Mouse (Mus musculus): ENCODE results near the gene Abtb2.

The Abtb2 gene

DNA sequence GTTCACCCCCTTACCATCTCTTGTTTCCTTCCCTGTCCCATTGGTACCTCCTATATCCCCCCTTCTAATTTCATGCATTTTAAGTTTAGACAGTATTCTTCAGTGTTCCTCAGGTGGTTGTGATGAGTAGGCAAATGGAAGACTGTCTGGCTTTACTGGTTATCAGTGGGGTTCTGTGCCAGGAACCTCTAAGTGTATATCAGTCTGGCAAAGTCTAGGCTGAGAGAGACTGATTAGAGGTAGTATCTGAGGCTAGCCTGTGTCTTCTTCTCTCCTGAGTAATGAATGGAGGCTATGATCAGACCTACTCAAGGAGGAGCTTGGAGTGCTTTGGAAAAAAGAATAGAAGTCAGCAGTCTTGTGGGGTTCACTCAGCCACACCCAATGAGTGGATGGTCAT, 18.0 kb downstream of the Abtb2 start:
- DNase-seq = no peak

GRCm38 (mm10) chr2:103586423-103586822, 20.3 kb downstream of the Abtb2 start:
- DNase-seq = no peak

- no peak for DNase-seq
These were observed 22.7 kb downstream of the Abtb2 start for GRCm38 (mm10) chr2:103588776-103589175.

DNA sequence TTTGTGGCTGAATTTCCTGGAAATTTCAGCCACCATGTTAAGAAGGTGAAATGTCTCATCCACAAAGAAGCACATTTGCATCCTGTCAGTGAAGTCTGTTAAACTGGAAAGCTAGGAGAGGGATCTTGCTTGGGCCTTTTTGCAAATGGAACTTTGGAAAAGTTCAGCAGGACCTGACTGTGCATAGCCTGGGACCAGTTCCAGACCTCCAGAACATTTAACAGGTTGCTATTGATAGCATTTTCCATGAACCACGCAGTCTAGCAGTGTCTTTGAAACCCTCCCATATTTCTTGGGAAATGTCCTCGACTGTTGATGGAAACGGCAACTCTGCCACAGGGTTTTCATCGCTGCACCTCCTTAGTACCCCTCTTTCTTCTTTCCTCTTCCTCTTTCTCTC, 23.3 kb downstream of the Abtb2 start:
- no peak for DNase-seq

DNA sequence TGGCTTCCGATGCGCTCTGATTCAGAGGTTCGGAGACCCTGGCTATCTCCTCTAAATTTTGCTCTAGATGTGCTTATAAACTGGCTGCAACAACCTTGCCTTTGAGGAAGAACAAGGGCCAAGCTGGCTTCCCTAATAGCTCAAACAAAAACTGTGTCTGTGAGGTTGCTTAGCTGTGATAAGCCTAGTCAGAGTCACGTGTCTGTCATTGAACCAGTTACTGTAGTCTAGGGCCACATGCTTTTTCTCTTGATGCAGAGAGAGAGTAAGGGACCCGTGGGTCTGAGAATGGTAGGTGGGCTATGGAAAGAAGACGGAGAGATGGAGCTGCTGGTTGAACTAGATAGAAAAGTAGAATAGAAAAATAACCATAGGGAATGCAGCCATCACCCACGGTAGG, 24.5 kb downstream of the Abtb2 start:
- no peak for DNase-seq

DNA sequence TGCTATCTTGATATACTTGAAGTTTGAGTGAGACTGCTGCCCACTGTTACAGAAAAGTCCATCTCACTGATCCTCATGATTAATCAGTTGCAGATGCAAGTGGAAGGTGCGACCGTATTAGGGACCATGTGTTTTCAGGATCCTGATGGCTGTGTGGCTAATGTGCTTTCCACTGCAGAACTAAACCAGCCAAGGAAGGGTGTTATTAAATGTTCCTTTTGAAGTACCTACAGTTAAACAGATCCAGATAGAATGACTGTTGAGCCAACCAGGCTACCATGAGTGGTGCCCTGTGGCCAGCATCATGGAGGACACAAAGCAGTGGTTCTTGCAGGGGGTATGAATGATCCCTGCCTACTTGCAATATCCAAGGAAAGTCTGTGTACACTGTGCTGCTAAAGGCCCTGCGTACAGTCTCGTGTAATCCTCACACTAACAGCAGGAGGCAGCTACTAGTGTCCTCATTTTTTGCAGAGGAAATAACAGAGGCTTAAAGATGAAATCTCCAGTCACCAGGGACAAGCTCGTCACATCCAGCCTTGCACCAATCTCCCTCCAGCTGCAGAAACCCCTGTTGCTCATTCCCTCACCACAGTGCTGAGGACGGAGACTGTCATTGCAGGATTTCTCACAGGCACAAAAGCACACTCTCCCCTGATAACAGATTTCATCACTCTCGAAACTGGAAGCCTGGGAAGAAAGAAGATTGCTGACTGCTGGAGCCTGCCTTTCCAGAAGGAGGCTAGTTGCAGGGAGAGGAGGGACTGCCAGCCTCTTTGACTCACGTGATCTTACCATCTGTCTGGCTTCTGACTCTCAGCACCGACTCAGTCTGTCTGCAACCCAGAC, 25.9 kb downstream of the Abtb2 start:
- DNase-seq = no peak

- DNase-seq = no peak
These were observed 26.4 kb downstream of the Abtb2 start for GRCm38 (mm10) chr2:103592591-103592929.

- DNase-seq = no peak
These were observed 28.5 kb downstream of the Abtb2 start for GRCm38 (mm10) chr2:103594592-103595011.

DNA sequence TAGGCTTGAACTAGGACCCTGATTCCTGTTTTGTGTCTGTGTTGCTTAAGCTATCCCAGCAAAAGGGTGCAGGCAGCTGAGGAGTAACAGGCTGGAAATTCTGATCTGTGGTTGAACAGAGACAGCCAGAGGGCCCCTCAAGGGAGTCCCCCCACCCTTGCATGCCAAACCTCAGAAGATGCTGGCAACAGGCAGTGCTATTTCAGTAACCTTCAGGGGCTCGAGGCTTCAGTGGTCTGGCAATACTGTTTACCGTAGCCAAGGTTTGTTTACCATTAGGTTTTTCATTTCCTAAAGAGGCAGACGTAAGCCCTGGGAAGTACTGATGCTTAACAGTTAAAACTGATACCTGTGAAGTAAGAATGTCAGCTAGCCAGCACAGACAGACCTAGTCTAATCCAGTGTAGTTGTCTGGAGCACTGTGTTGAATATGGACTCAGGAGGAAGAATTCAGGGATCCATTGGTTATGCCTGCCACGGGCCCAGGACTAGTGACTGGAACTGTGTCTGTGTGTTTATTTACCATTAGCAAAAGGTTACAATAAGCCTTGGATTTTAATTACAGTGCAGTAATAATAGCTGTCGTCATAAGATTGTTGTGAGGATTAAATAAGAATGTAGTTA, 29.0 kb downstream of the Abtb2 start:
- no peak for DNase-seq

GRCm38 (mm10) chr2:103599296-103599695, 33.2 kb downstream of the Abtb2 start:
- no peak for DNase-seq

DNA sequence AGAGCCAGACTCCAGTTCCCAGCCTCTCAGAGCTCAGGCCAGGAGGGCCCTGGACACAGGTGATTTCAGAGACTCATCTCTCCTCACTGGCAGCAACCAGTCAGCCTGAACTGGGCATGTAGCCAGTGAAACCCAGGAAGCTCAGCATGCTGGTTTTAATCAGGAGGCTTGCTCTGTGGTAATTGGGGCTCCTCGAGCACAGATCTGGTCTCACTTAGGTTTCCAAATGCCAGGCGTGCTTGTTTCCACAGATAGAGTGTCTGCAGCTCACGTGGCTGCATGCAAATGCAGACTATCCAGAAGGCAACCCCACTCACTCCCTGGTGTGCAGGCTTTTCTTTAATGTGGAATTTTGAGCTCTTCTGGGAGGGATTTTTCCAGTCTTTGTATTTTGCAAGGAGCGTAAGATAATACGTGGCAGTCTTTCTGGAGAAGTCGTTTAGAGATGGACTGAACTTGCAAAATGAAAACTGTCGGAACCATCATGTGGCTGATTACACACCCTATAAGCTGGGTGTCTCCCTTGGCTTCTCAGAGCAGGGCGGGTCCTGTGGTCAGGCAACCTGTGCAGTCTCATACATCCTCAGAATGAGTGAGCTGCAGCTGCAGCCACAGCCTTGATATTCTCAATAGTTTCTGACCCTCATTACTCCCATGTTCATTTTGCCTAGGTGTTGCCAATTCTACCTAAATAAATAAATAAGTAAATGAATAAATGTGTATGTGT, 34.2 kb downstream of the Abtb2 start:
- peak; percentile 29 for DNase-seq

DNA sequence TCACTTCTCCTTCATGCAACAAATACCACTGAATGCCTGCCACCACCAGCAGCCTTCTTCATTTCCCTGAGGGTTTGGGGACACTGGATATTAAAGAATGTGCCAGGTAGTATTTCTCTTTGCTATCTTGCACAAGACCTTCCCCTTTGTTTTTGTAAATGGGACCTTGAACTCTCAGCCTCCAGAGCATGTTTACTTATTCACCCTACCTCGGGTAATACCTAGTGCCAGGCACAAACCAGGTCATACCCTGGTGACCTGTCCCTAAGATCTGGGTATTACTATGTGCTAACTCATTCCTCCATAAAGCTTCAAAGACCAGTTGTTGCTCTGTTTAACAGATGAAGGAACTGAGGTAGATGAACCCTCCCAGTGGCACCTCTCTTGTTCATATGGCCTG, 35.0 kb downstream of the Abtb2 start:
- no peak for DNase-seq

GRCm38 (mm10) chr2:103601531-103601930, 35.4 kb downstream of the Abtb2 start:
- DNase-seq = no peak

DNA sequence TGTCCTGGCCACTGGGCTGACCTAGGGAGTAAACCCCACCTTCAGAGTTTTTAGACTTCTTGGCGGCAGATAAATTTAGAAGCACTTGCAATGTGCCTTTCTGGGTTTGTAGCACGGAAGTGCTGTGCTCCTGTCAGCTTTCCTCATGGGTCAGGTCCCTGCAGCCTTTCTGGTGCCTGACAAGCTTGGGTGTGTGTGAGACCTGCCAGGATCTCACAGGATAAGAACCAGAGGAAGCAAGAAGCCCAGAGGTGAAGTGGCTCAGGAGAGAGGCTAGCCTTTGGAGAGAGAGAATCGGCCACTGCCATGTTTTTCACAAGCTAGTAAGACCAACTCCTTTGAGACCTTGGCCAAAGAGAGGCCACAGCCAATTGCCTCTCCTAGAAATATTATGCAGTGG, 37.1 kb downstream of the Abtb2 start:
- no peak for DNase-seq

DNA sequence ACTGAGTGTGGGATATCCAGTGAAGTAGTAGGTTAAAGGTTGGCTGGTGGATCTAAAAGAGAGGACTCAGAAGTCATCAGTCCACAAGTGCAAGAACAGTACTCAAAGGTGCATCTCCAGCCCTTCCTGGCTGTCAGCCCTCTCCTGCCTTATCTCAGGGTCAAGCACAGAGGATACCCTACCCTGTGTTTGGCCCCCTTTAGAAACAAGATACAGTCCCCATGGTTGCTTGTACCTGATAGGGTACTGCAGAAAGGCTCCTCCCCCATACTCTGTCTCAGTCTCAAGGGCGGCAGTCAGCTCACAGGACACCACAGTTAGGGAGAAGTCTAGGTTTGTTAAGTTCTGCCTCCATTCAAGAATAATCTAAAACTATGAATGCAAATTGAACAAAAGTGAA, 37.8 kb downstream of the Abtb2 start:
- DNase-seq = no peak

DNA sequence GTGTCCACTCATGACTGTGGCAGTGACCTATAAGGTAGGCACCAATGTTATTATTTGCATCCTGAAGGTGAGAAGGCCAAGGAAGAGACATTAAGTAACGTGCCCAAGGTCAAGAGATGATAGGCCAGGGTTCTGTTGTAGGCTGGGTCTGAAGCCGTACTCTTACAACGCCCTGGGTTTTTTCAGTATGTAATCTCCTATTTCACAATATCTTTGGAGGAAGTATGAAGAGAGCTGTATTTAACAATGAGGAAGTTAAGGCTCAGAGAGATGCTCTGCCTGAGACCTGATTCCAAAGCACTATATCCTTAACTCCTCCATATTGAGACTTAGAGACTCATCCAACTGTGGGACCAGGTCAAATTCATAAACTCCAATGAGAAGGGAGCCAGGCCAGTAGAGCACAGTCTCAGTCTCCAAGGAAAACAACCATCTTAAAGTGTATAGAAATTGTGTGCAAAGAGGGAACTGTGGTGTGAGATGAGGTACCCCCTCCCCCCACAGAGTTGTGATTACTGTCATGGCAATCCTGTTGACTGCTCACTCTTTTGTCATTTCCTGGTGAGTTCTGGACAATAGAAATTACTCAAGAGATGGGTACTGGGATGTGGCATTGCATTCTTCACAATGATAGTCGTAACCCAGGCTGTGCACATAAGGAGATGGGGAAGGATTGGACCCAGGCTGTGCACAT, 39.8 kb downstream of the Abtb2 start:
- DNase-seq = no peak

- peak; percentile 55 for DNase-seq
These were observed 41.8 kb downstream of the Abtb2 start for GRCm38 (mm10) chr2:103607926-103608325.

DNA sequence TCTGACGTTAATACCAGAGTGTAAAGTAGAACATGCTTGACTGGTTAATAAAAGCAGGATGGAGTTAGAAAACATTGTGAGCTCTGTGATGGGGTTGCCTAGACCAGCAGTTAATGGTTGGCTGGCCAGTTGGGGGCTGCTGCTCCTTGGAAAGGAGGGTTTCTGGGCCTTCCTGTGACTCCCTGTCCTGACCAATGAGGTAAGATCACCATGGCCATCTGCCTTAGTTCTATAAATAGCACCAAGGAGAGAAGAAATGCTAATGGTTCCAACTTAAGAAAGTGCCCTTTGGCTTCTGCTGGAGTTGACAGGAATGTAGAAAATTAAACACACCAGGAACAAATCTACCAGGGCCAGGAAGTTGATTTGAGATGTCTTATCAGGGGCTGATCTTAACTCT, 42.8 kb downstream of the Abtb2 start:
- no peak for DNase-seq

- no peak for DNase-seq
These were observed 43.4 kb downstream of the Abtb2 start for GRCm38 (mm10) chr2:103609499-103609898.

DNA sequence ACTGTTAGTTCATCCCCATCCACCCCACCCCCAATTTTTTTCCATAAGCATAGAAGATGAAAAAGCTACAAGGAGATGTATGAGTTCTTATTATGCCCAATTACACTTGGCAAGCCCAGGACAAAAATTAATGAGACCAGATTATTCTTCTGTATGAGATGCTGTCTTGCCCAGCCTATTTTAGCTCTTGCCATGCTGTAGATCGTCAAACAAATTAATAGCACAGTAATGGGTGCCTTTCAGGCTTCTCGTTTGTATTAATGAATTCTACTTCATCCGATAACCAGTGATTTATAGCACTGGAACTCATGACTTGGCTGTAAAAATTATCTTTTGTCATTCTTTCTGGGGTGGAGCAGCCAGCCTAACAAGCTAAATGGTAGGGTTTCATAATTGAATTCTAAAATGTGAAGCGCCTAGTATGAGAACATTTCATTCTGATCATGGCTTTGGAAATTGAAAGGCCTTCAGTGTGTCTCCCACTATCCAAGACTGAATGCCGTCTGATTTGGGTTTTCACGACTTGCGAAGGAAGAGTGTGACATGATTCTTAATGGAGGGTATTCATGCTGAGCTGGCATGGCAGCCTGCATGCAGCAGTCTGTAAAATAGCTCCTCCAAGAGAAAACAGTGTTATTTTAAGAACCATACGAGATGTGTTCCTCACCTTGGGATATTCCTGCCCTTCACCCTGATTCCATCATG, 44.9 kb downstream of the Abtb2 start:
- no peak for DNase-seq

- DNase-seq = no peak
These were observed 47.8 kb downstream of the Abtb2 start for GRCm38 (mm10) chr2:103613865-103614264.

- no peak for DNase-seq
These were observed 48.9 kb downstream of the Abtb2 start for GRCm38 (mm10) chr2:103615028-103615427.

- DNase-seq = no peak
These were observed 52.3 kb downstream of the Abtb2 start for GRCm38 (mm10) chr2:103618407-103618806.
